Mouse (Mus musculus) heart, adult 2 months (tissue): ENCODE data around the gene P2rx5.

Source experiments
- CTCF ChIP-seq: fragments of 200-600 bp; IDR thresholded peaks from 2 replicates; pipeline ENCODE4 v1.8.1; 2022; ENCODE audit warnings: antibody characterized with exemption, mild to moderate bottlenecking, moderate library complexity
- EP300 ChIP-seq: fragments of 200-500 bp; IDR thresholded peaks from 2 replicates; pipeline ENCODE4 v1.6.1; 2011; ENCODE audit warnings: low read depth, low read length, control low read depth; ENCODE audit not compliant: insufficient read depth
- POLR2A ChIP-seq: fragments of 200-500 bp; IDR thresholded peaks from 2 replicates; pipeline ENCODE4 v1.6.1; 2011; ENCODE audit warnings: mild to moderate bottlenecking, low read depth, low read length, control low read depth; ENCODE audit not compliant: insufficient read depth

GRCm38 (mm10) chr11:73162284-73162683, 2.1 kb downstream of the P2rx5 start:
- no peak for TF ChIP-seq CTCF
- TF ChIP-seq POLR2A = no peak
- no peak for TF ChIP-seq EP300
